Mouse (Mus musculus) naive thymus-derived CD4-positive, alpha-beta T cell, adult 5 months (primary cell): ENCODE data around the gene Hsfy2. TPM values are rescaled to one million over a fixed set of nuclear protein-coding genes. Genes with fewer than 3 reads are reported as not detected.

ENCODE experiments used
- polyA plus RNA-seq: library from polyadenylated mRNA; unstranded; fragments of 100-300 nt; shearing (Covaris generic); gene quantifications from one replicate; pipeline ENCODE4 v1.2.1, GENCODE M21; 2017

Hsfy2 gene
- polyA plus RNA-seq = not detected

GRCm38 (mm10) chr1:56637335-56637734 is at the start of gene Hsfy2:
TSS of gene Hsfy2 (minus strand) at chr1:56637435.

